Mouse (Mus musculus) limb, embryonic 14.5 days (tissue): ENCODE results near the gene Daxx. TPM values are rescaled to one million over a fixed set of nuclear protein-coding genes. Genes with fewer than 3 reads are reported as not detected.

ENCODE experiments used
- ATAC-seq: fragments of 200-750 bp; cut with Nextera tagmentation; 2 replicates; pipeline ENCODE4 v1.8.0; 2017; ENCODE audit warnings: low read depth, moderate number of reproducible peaks, moderate TSS enrichment; ENCODE audit not compliant: low FRiP score
- DNase-seq: peaks from one replicate; pipeline ENCODE4 v3.0.0-alpha.2; 2015; ENCODE audit warnings: low spot score
- H3K27ac ChIP-seq: fragments of 300-500 bp; sonication (generic); replicated peaks from 2 replicates; pipeline ENCODE4 v1.5.1; 2014; ENCODE audit warnings: low read depth, mild to moderate bottlenecking, low read length, moderate library complexity, mixed read lengths
- H3K27me3 ChIP-seq: fragments of 300-500 bp; sonication (generic); 2 replicates; pipeline ENCODE4 v1.6.1; 2014; ENCODE audit warnings: low read length, mixed read lengths; ENCODE audit not compliant: control insufficient read depth, insufficient read depth
- H3K36me3 ChIP-seq: fragments of 300-500 bp; sonication (generic); 2 replicates; pipeline ENCODE4 v1.6.1; 2014; ENCODE audit warnings: mild to moderate bottlenecking, low read length, moderate library complexity, mixed read lengths; ENCODE audit not compliant: control insufficient read depth, insufficient read depth
- H3K4me1 ChIP-seq: fragments of 300-500 bp; sonication (generic); 2 replicates; pipeline ENCODE4 v1.6.1; 2014; ENCODE audit warnings: antibody characterized with exemption, low read length, mixed read lengths; ENCODE audit not compliant: control insufficient read depth, insufficient read depth
- H3K4me2 ChIP-seq: fragments of 300-500 bp; sonication (generic); replicated peaks from 2 replicates; pipeline ENCODE4 v1.6.1; 2014; ENCODE audit warnings: low read depth, mild to moderate bottlenecking, low read length, moderate library complexity; ENCODE audit not compliant: severe bottlenecking
- H3K4me3 ChIP-seq: fragments of 300-500 bp; sonication (generic); replicated peaks from 2 replicates; pipeline ENCODE4 v1.5.1; 2014; ENCODE audit warnings: low read length
- H3K9ac ChIP-seq: fragments of 300-500 bp; sonication (generic); 2 replicates; pipeline ENCODE4 v1.6.1; 2014; ENCODE audit warnings: mild to moderate bottlenecking, low read depth, low read length, moderate library complexity; ENCODE audit not compliant: severe bottlenecking
- H3K9me3 ChIP-seq: fragments of 300-500 bp; sonication (generic); 2 replicates; pipeline ENCODE4 v1.6.1; 2016; ENCODE audit warnings: low read length; ENCODE audit not compliant: control insufficient read depth
- POLR2A ChIP-seq: fragments of 200-500 bp; IDR thresholded peaks from 2 replicates; pipeline ENCODE4 v1.8.0; 2012; ENCODE audit warnings: inconsistent platforms, mild to moderate bottlenecking, moderate library complexity, borderline replicate concordance; ENCODE audit not compliant: insufficient read depth, insufficient read length; ENCODE audit errors: extremely low read depth
- WGBS: fragments of 180-500 bp; shearing (Covaris S2); extraction: QIAGEN DNeasy Blood & Tissue Kit; methylation state at CpG from one replicate; pipeline ENCODE4 v1.1.7; 2014; 5-methylcytosine and 5-hydroxymethylcytosine counted together
- polyA plus RNA-seq, 2 experiments: library from polyadenylated mRNA; depleted of rRNA in 1 of 2; stranded (reverse) in 1 of 2; unstranded in 1 of 2; fragments of >200 nt; fragmentation: Nextera tagmentation in 1 of 2; extraction: Ambion mirVana in 1 of 2; gene quantifications; 2 replicates each; pipeline versions ENCODE4 v1.2.1 to v1.2.3; 2012 to 2014

Gene Daxx
- polyA plus RNA-seq, 2 experiments = 40.5 to 46.1 TPM

DNA sequence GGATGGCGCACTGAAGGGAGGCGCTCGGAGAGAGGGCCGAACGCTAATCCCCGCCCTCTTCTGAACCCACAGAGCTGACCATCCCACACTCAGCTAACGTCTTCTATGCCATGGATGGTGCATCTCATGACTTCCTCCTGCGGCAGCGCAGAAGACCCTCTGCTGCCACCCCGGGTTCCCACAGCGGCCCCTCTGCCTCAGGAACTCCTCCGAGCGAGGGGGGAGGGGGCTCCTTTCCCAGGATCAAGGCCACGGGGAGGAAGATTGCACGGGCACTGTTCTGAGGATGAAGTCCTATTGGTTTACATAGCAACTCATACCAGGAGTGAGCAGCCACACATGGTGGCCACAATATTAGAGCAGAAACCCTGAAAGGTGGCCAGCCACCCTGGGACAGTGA is 27.8 kb downstream of the Daxx start:
- Histone ChIP-seq H3K9ac (no peak overlapping the region), H3K36me3 (peaks cover 55% of the 10 kb centered on the region), H3K4me1 (peaks cover 13% of the 10 kb centered on the region), H3K27ac (no peak overlapping the region), H3K4me3 (no peak overlapping the region), H3K27me3 (no peaks in the 10 kb centered on the region), H3K9me3 (no peaks in the 10 kb centered on the region), H3K4me2 (no peak overlapping the region)
- ATAC-seq = no peak
- DNase-seq = no peak
- TF ChIP-seq POLR2A = no peak
- 84% methylated on average over 15 of the region's 15 CpGs for WGBS

GRCm38 (mm10) chr17:33938783-33939182 is 29.6 kb downstream of the Daxx start:
- Histone ChIP-seq H3K4me1 (peaks cover 13% of the 10 kb centered on the region), H3K27ac (no peak overlapping the region), H3K27me3 (no peaks in the 10 kb centered on the region), H3K4me3 (peak overlapping the region; percentile 79; the same call in 1 of the 2 replicates), H3K9me3 (no peaks in the 10 kb centered on the region), H3K4me2 (0 out of 2 replicates have a peak overlapping the region, but pooled peaks have one; percentile 90), H3K36me3 (peaks cover 50% of the 10 kb centered on the region), H3K9ac (no peak overlapping the region)
- WGBS = 79% methylated on average over 11 of the region's 11 CpGs
- ATAC-seq = no peak
- no peak for TF ChIP-seq POLR2A
- DNase-seq = no peak

GRCm38 (mm10) chr17:33940206-33940805 is 31.1 kb downstream of the Daxx start, which contains the start of the genes Pfdn6 and Wdr46:
TSS of gene Pfdn6 (minus strand) at chr17:33940343.
TSS of gene Wdr46 (plus strand) at chr17:33940660.
- no peak for TF ChIP-seq POLR2A
- peak; percentile 93 for ATAC-seq
- H3K27ac ChIP-seq = no peak within 1 kb of the TSS

GRCm38 (mm10) chr17:33940981-33941380 is 31.8 kb downstream of the Daxx start:
- DNase-seq = no peak
- Histone ChIP-seq H3K36me3 (peaks cover 61% of the 10 kb centered on the region), H3K27ac (no peak overlapping the region), H3K4me2 (peak overlapping the region; percentile 90), H3K4me3 (peak overlapping the region; percentile 79), H3K27me3 (no peaks in the 10 kb centered on the region), H3K9ac (peak overlapping the region; percentile 68), H3K4me1 (peaks cover 13% of the 10 kb centered on the region), H3K9me3 (no peaks in the 10 kb centered on the region)
- no peak for TF ChIP-seq POLR2A
- 3% methylated on average over 23 of the region's 26 CpGs for WGBS
- ATAC-seq = no peak

More at GRCm38 (mm10) chr17:33940206-33940805, 31.1 kb downstream of the Daxx start, which contains the start of the genes Pfdn6 and Wdr46:
- H3K4me2 ChIP-seq = peak within 1 kb of the TSS; percentile 90
- H3K9ac ChIP-seq = peak within 1 kb of the TSS; percentile 68
- peaks cover 61% of the 10 kb centered on the region for H3K36me3 ChIP-seq
- no peaks in the 10 kb centered on the region for H3K9me3 ChIP-seq
- H3K4me1 ChIP-seq = peaks cover 13% of the 10 kb centered on the region
- peak; percentile 93 for DNase-seq
- WGBS = under 1% methylated on average over 36 of the region's 36 CpGs
- peak within 1 kb of the TSS; percentile 79 for H3K4me3 ChIP-seq
- H3K27me3 ChIP-seq = no peaks in the 10 kb centered on the region

GRCm38 (mm10) chr17:33941381-33941780 is 32.2 kb downstream of the Daxx start:
- H3K9ac ChIP-seq = peak overlapping the region; percentile 68
- TF ChIP-seq POLR2A = no peak
- DNase-seq (no peak), ATAC-seq (no peak)
- H3K9me3 ChIP-seq = no peaks in the 10 kb centered on the region
- H3K27ac ChIP-seq = no peak overlapping the region
- no peaks in the 10 kb centered on the region for H3K27me3 ChIP-seq
- peaks cover 62% of the 10 kb centered on the region for H3K36me3 ChIP-seq
- WGBS = 63% methylated on average over 19 of the region's 19 CpGs
- H3K4me2 ChIP-seq = peak overlapping the region; percentile 90
- H3K4me1 ChIP-seq = peaks cover 13% of the 10 kb centered on the region
- H3K4me3 ChIP-seq = peak overlapping the region; percentile 79

- Histone ChIP-seq H3K9me3 (no peaks in the 10 kb centered on the region), H3K36me3 (peaks cover 60% of the 10 kb centered on the region), H3K27me3 (no peaks in the 10 kb centered on the region), H3K4me1 (peaks cover 13% of the 10 kb centered on the region), H3K27ac (no peak overlapping the region), H3K4me3 (no peak overlapping the region), H3K4me2 (no peak overlapping the region), H3K9ac (no peak overlapping the region)
- 92% methylated on average over 15 of the region's 15 CpGs for WGBS
- ATAC-seq (no peak), DNase-seq (no peak)
- TF ChIP-seq POLR2A = no peak
Measured at GRCm38 (mm10) chr17:33943454-33943853, 34.2 kb downstream of the Daxx start.
